Mouse (Mus musculus) stomach, postnatal 0 days (tissue): ENCODE data around the gene Per1.

Source experiments
- CTCF ChIP-seq: IDR thresholded peaks from 2 replicates; pipeline ENCODE4 v1.5.1; 2016; ENCODE audit warnings: antibody characterized with exemption, low read depth, mild to moderate bottlenecking, moderate library complexity
- EP300 ChIP-seq: optimal IDR thresholded peaks from 2 replicates; pipeline ENCODE3; 2016; ENCODE audit warnings: antibody characterized with exemption

DNA sequence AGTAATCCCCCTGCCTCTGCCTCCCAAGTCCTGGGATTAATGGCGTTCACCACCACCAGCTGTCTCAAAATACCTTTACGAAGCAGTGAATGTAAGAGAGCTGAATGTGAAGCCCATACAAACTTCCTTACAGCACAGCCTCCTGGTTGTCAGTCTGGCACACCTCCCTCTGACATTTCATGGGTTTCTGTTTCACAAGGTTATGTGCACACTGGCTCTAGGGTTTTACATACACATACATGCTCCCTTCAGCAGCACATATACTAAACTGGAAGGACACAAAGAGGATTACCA lies 20.3 kb upstream of the Per1 start:
- no peak for TF ChIP-seq CTCF
- TF ChIP-seq EP300, result no peak
